Mouse (Mus musculus): ENCODE measurements around the gene St14.

DNA sequence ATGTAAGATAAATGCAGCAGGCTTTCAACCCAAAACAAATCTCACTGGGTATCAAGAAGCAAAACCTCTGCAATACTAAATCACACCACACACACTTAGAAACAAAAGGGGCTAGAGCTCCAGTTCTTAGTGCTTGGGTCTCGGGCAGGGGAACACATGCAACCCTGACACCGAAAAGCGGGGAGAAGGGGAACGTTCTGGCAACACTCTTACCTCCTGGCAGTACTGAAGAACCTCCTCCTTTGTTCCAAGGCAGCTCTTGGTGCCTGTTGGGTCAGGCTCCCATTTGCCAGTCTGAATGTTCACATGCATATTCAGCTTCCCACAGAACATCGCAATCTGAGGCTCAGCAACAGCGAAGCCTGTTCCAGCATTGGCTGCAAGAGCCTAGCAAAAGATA, 46.0 kb upstream of the St14 start:
- TF ChIP-seq CTCF (IDR thresholded peaks at IDR 0.05; ENCODE audit: extremely low read depth, insufficient read depth, insufficient read length, insufficient replicate concordance) (no peak), POLR2A (IDR thresholded peaks at IDR 0.05; ENCODE audit: low read depth, low read length) (no peak)
